Mouse (Mus musculus): ENCODE data around the gene Zfp385c. TPM values are rescaled to one million over a fixed set of nuclear protein-coding genes. Genes with fewer than 3 reads are reported as not detected.

Zfp385c gene
- polyA plus RNA-seq, 1 experiment: not detected

DNA sequence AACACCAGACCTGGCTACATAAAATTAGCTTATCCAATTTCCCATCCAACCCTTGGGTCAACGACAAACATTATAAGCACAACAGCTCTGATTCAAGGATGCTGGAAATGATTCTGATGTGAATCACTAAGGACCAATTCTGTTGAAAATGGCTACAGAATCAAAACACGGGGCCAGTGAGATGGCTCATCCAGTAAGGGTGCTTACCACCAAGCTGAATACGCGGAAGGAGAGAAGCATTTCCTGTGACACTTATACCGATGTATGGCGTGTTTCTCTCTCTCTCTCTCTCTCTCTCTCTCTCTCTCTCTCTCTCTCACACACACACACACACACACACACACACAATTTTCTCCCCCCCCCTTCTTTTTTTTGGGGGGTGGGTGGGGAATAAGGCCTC lies 85.1 kb downstream of the Zfp385c start:
- TF ChIP-seq GATA1 (IDR thresholded peaks at IDR 0.05; ENCODE audit: low read length): no peak

DNA sequence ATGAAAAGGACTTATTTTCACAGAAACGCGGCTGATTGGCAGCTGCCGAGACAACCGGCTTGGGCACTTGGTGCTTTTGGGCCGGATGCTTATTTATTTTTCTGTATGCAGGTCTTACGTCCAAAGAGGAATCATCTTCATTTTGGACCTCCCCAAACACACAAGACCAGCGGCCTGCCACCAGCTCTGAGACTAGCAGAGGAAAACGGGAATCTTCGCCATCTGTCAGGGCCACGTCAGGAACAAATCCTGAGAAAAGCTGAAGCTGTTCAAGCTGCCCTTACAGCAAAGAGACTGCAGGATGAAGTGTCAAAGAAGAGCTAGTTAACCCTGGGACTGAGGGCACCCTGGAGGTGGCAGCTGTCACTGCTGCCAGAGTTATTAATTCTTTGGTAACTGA lies 86.8 kb downstream of the Zfp385c start:
- no peak for TF ChIP-seq GATA1 (IDR thresholded peaks at IDR 0.05; ENCODE audit: low read length)

DNA sequence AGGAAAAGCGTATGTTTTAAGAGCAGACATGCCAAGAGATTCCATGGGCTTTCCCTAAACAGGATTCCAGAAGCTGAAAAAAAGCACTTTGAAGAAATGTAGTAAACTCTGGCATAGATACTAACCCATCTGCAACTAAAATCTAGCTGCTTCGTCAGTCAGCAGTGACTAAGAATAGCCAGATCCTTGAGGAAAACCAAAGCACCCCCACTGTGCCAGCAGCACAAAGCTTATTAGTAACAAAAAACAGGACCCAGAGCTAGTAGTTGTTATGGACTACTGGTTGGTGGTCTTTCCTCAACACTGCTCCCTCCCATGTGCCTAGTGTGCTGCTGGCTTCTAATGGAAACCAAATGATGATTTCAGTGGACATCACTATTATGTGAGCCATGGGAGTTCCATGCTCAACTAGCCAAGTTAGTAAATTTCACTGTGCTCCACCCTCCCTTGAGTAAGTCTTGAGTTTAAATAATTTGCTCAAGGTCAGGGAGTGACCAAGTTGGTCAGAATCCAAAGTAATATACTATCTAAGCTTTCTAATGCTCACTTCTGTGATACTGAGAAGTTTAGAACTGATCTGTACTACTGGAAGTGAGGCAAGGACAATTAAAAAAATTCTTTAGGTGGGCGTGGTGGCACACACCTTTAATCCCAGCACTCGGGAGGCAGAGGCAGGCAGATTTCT lies 87.8 kb downstream of the Zfp385c start:
- no peak for TF ChIP-seq GATA1 (IDR thresholded peaks at IDR 0.05; ENCODE audit: low read length)

DNA sequence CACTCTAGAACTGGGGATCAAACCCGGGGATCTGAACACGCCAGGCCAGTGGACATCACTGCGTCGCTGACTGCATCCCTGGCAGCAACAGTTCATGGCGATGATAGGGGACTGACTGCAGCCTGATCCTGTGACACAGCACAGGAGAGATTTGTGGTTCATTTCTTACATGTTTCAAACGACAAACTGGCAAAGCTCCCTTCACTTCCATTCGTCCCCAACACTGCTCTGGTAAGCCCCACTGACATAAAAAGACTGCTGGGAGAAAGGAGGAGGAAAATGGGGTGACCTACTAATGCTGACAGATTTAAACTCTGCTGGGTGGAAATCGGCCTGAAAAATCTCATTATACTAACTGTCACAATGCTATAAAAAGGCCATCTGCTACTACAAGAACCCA lies 88.4 kb downstream of the Zfp385c start:
- no peak for TF ChIP-seq GATA1 (IDR thresholded peaks at IDR 0.05; ENCODE audit: low read length)

DNA sequence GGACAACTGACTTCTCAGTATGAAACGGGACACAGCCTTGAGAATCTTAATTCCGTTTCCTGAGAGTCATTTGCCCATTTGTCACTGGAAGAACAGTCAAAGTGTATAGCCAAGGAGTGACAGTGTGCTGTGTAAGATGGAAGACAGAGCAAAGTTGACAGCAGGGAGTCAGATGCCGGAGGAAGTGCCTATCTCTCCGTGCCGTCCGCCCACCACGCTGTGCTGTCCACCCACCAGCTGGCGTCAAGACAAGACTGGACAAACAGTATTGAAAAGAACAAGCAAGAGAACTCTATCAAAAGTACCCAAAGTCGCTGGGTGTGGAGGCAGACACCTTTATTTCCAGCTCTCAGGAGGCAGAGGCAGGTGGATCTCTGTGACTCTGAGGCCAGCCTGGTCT lies 89.1 kb downstream of the Zfp385c start:
- TF ChIP-seq GATA1 (IDR thresholded peaks at IDR 0.05; ENCODE audit: low read length): no peak

DNA sequence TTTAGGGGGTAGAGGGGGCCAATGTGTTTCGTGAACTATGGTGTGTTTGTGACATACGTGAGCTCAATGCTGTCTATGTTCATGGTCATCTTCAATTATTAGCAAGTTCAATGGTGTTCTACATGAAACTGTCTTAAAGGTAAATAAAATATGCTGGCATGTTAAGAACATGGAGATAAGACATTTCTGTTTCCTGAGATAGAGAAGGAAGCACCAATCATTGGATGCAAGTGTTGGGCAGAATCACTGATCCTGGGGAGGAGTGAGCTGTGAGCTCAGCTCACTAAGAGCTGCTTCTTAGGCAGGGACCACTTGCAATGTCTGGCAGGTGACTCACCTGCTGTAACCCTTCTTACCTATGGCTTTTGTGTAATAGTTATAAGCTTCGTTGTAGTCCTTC lies 90.9 kb downstream of the Zfp385c start:
- TF ChIP-seq GATA1 (IDR thresholded peaks at IDR 0.05; ENCODE audit: low read length): no peak

DNA sequence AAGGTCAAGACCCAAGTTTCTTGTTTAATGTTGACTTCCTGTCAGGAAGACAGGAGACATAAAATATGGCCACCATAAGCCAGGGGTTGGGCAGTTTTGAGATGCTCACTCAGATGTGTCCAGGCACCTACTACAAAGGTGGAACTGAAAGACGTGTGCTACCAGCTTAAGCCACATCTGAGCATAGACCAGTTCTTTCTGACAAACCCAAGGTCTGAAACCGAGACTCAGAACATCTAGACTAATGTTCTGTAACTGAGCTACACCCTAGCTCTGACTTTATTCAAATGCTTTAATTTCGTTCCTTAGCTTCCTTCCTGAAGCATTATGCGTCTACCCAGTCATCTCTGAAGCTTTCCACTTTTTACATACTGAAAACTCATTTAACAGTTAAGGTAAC lies 94.2 kb downstream of the Zfp385c start:
- no peak for TF ChIP-seq GATA1 (IDR thresholded peaks at IDR 0.05; ENCODE audit: low read length)

DNA sequence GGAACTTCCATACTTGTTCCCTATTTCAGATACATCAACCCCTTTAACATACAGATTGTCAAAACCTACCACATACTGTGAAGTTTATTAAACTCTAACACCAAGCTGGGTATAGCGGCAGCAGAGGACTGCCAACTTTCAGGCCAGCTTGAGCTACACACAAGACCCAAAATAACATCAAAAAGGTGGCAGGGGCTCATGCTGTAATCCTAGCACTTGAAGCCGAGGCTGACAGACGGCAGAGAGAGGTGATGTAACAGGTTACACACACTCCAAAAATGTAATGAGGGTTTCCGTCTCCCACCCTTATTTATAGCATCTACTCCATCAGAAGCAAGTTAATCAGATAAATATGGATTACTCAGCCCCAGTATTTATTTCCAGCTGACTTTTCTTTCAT lies 96.7 kb downstream of the Zfp385c start:
- TF ChIP-seq GATA1 (IDR thresholded peaks at IDR 0.05; ENCODE audit: low read length): no peak

DNA sequence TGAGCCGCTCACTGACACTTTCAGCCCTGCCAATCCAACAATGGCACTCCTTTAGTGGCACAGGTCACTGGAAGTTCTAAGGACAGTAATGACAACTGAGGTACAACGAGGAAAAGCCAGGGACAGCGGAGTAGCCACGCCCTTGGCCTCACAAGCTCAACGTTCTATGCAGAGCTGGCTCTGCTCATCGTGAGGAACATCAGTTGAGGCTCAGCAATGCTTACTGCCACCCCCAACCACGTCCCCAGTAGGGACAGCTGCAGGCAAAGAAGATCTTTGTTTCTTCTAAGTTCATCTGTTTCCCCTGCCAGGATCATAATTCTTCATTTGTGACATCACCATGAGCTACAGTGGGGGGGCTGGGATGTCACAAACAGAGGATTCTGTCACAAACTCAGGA lies 97.6 kb downstream of the Zfp385c start:
- no peak for TF ChIP-seq GATA1 (IDR thresholded peaks at IDR 0.05; ENCODE audit: low read length)

DNA sequence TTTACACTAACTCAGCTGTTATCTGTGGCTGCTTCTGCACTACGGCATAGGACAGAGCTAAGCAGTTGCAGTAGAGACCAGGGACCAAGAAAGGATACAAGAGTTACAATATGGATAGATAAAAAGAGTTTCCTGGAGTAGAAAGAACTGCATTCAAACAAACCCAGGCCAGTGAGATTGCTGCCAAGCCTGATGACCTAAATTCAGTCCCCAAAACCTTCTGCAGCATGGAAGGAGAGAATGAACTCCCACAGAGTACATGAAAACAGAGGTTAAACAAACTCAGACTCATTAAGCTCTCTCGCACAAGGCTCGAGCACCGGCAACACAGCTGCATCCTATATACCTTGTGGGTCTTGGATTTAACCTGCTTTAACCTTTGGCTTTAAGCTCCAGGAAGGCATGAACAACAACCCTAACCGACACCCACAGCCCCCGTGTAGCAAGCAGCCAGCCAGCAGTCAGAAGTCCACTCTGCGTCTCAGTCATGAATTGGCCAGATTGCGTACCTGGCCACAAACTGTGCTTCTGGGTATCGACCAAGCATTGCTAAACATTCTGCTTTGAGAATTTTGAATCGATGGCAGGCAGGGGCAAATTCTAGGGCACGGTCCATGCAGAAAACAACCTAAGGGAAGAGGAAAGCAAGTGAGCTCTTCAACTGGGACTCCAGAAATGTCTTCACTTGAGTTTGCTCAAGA lies 99.8 kb downstream of the Zfp385c start:
- no peak for TF ChIP-seq GATA1 (IDR thresholded peaks at IDR 0.05; ENCODE audit: low read length)

DNA sequence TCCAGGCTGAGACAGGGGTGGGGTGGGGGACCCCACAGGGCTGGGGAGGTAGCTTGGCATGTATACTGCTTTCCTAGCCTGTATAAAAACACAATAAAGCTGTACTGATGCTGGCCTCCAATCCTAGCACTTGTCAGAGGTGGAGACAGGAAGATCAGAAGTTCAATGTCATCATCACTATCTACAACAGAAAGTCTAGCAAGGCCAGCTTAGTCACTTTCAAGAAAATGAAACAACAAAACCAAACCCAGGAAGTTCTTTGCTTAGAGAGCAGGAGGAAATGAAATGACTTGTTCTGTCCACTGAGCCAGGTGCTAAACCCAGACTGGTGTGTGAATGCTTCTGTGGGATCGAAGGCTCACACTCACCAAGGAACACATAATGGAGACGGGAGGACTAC lies 103.8 kb downstream of the Zfp385c start:
- no peak for TF ChIP-seq GATA1 (IDR thresholded peaks at IDR 0.05; ENCODE audit: low read length)

DNA sequence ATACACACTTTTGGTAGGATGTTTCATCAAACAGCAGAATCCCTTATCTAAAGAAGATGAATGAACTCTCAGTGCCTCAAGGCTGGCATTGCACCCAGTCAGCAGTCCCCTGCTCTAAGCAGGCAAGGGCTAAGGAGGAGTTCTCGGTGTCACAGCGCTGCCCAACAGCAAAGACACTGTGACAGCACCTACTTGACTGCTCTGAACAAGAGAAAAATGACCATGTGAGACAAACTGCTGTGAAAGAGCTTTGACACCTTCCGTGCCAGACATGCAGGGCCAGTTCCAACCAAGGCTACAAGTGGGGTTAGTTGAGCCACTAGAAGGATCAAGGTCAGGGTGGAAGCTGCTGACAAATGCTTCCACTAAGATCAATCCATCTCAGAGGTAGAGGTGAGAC lies 107.1 kb downstream of the Zfp385c start:
- TF ChIP-seq GATA1 (IDR thresholded peaks at IDR 0.05; ENCODE audit: low read length): no peak

DNA sequence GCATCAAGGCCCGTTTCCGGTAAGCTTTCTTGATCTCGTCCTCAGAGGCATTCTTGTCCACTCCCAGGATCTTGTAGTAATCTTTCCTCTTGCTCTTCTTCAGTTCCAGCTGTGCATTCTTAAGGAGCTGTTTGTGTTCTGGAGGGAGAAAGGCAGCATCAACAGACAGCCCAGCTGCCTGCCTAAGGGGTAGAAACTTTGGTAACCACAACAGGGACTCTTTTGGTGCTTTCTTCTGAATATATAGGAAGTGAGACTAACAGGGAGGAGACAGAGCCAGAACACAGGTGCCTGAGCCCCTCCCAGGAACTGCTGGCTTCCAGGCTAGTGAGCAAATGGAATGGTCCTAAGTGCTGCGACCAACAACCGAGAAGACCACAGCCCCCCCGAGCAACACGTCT lies 107.7 kb downstream of the Zfp385c start:
- TF ChIP-seq GATA1 (IDR thresholded peaks at IDR 0.05; ENCODE audit: low read length): no peak

DNA sequence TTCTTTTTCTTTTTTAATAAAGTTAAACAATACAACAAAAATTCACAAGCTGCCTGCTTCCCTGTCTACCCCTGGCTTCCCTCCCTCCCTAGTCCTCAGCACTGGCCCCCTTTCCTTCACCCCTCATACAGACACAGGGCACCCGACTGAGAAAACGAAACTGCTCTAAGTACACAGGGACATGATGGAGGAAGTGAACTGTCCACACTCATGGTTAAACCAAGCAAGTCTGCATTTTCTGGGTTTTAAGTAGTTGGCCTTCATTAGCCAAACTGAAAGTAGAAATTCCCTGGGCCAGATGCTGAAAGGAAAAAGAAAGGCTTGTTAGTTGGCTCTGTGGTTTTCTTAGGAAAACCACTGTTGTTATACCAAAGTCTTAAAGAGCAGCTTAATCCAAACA lies 109.4 kb downstream of the Zfp385c start:
- TF ChIP-seq GATA1 (IDR thresholded peaks at IDR 0.05; ENCODE audit: low read length): no peak

DNA sequence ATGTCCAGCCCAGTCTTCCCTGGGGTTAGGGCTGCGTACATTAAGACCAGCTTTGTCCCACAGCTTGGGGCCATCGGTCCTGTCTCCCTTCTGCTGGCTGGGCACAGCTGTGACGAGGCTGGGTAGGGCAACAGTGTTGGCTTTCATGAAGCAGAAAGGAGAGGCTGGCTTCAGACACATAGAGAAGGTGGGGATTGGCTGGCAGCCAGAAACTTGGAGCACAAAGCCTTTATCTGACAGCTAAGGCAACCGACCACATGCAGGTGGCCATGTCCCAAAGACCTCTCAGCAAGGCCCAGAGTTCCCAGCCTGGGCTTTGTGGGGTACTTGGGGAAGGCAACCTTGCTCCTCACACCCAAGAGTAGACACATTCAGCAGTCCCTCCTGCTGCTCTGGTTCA lies 110.5 kb downstream of the Zfp385c start:
- no peak for TF ChIP-seq GATA1 (IDR thresholded peaks at IDR 0.05; ENCODE audit: low read length)

DNA sequence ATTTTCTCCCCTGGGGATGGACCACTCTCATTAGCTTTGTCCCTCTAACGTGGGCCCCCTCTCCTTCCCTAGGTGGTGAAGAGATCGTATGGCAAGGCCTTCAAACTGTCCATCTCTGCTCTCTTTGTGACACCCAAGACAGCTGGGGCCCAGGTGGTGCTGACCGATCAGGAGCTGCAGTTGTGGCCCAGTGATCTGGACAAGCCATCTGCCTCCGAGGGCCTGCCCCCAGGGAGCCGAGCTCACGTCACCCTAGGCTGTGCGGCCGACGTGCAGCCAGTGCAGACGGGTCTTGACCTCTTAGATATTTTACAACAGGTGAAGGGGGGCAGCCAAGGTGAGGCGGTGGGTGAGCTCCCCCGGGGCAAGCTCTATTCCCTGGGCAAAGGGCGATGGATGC lies 112.0 kb downstream of the Zfp385c start:
- TF ChIP-seq GATA1 (IDR thresholded peaks at IDR 0.05; ENCODE audit: low read length): no peak

DNA sequence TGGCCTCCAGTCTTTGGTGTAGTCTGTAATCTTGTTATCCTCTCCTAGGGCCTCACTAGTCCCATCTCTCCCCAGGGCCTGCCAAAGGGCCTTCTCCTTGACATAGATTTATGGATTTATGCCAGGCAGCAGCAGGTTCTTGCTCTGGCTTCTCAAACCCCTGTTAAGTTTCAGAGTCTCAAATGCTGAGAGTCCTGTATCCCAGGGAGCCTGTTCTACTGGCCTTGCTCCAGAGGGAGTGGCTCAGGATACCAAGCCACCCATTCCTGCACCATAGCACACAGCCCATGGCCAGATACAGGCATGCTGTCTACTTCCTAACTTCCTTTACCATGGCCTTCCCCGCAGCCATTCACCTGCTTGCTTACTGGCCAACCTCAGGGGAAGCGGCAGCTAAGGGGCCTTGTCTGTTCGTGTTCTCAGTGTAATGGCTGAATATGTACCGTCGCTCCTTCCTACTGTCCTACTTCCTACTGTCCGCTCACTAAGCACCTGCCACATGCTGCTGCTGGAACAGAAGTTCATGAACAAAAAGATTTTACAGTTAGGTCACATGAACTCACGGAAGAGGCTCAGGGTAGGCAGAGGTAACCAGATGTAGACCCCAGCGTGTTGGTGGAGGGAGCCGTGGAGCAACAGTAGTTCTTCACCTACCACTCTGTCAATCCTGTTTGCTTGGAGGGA lies 113.0 kb downstream of the Zfp385c start:
- TF ChIP-seq GATA1 (IDR thresholded peaks at IDR 0.05; ENCODE audit: low read length): no peak

All from G1E-ER4 (cell line).